Mouse (Mus musculus) testis, adult 2 months (tissue): Measurements from ENCODE around the gene Xpnpep1.

ENCODE experiments used
- CTCF ChIP-seq: fragments of 200-500 bp; IDR thresholded peaks from 2 replicates; pipeline ENCODE4 v1.5.1; 2012; ENCODE audit warnings: low read depth, mild to moderate bottlenecking, inconsistent platforms, low read length, moderate library complexity; ENCODE audit not compliant: control insufficient read depth, insufficient read depth, insufficient replicate concordance
- POLR2A ChIP-seq: fragments of 200-500 bp; IDR thresholded peaks from 2 replicates; pipeline ENCODE4 v1.6.1; 2012; ENCODE audit warnings: low read depth, mild to moderate bottlenecking, inconsistent platforms, low read length, moderate library complexity; ENCODE audit not compliant: control insufficient read depth

DNA sequence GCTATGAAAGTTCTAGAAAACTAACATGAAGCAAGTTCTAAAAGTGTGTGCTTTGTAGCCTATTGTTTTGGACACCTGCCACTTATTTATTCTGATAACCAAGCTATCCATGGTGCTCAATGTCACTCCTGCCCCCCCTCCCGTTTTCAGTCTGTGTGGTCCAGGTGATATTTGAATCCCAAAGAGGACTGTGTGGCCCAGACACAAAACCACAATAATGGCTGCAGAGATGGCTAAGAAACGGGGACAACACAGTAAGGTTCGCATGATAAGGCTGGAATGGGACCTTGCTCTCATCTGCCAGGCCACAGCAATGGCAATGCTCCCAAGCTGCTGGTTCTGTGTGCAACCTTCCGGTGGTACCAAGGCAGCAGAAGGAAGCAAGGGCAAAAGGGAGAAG lies 1.6 kb upstream of the Xpnpep1 start:
- TF ChIP-seq CTCF (no peak), POLR2A (no peak)
